Mouse (Mus musculus) heart, embryonic 14.5 days (tissue): ENCODE results near the gene Dazap1. TPM values are rescaled to one million over a fixed set of nuclear protein-coding genes. Genes with fewer than 3 reads are reported as not detected.

Experiments used
- ATAC-seq: fragments of 200-750 bp; cut with Nextera tagmentation; 2 replicates; pipeline ENCODE4 v1.8.0; 2017; ENCODE audit warnings: low read depth, moderate TSS enrichment; ENCODE audit not compliant: insufficient number of reproducible peaks, insufficient read depth, low FRiP score
- H3K27ac ChIP-seq, 2 experiments: fragments of 200-500 bp in 1 of 2; fragments of 300-500 bp in 1 of 2; sonication (generic) in 1 of 2; replicated peaks in 1 of 2; 2 replicates each; pipeline ENCODE4 v1.5.1; 2012 to 2014; ENCODE audit warnings: low read depth in 2 of 2, low read length in 2 of 2, control low read depth in 1 of 2, mild to moderate bottlenecking in 1 of 2, mixed read lengths in 1 of 2; ENCODE audit not compliant: control insufficient read depth in 1 of 2, insufficient read depth in 1 of 2
- H3K27me3 ChIP-seq: fragments of 300-500 bp; sonication (generic); 2 replicates; pipeline ENCODE4 v1.6.1; 2014; ENCODE audit warnings: mild to moderate bottlenecking, low read length, control low read depth; ENCODE audit not compliant: control insufficient read depth, insufficient read depth
- H3K36me3 ChIP-seq: fragments of 300-500 bp; sonication (generic); 2 replicates; pipeline ENCODE4 v1.6.1; 2014; ENCODE audit warnings: mild to moderate bottlenecking, control low read depth, low read length, mixed read lengths; ENCODE audit not compliant: control insufficient read depth, insufficient read depth
- H3K4me1 ChIP-seq, 2 experiments: fragments of 200-500 bp in 1 of 2; fragments of 300-500 bp in 1 of 2; sonication (generic) in 1 of 2; 2 replicates each; pipeline ENCODE4 v1.6.1; 2012 to 2014; ENCODE audit warnings: low read length in 2 of 2, control low read depth in 1 of 2, mixed read lengths in 1 of 2; ENCODE audit not compliant: control insufficient read depth in 2 of 2, insufficient read depth in 2 of 2
- H3K4me2 ChIP-seq: fragments of 300-500 bp; sonication (generic); 2 replicates; pipeline ENCODE4 v1.6.1; 2014; ENCODE audit warnings: mild to moderate bottlenecking, low read length
- H3K4me3 ChIP-seq, 2 experiments: fragments of 200-500 bp in 1 of 2; fragments of 300-500 bp in 1 of 2; sonication (generic) in 1 of 2; 2 replicates each; pipeline ENCODE4 v1.5.1; 2012 to 2014; ENCODE audit warnings: low read length in 2 of 2, mild to moderate bottlenecking in 2 of 2, control low read depth in 1 of 2, low read depth in 1 of 2, moderate library complexity in 1 of 2; ENCODE audit not compliant: control insufficient read depth in 1 of 2, insufficient read depth in 1 of 2
- H3K9ac ChIP-seq: fragments of 300-500 bp; sonication (generic); 2 replicates; pipeline ENCODE4 v1.6.1; 2014; ENCODE audit warnings: mild to moderate bottlenecking, low read length
- H3K9me3 ChIP-seq: fragments of 300-500 bp; sonication (generic); 2 replicates; pipeline ENCODE4 v1.6.1; 2016; ENCODE audit warnings: low read length, control low read depth; ENCODE audit not compliant: control insufficient read depth
- WGBS: fragments of 180-500 bp; shearing (Covaris S2); extraction: QIAGEN DNeasy Blood & Tissue Kit; methylation state at CpG from one replicate; pipeline ENCODE4 v1.1.7; 2014; 5-methylcytosine and 5-hydroxymethylcytosine counted together
- microRNA-seq: library from miRNA; unstranded; fragments of <30 nt; microRNA quantifications from one replicate; pipeline ENCODE4, GENCODE M21; 2016
- polyA plus RNA-seq: library from polyadenylated mRNA; unstranded; fragments of >200 nt; fragmentation: Nextera tagmentation; extraction: Ambion mirVana; gene quantifications from 2 replicates; pipeline ENCODE4 v1.2.1, GENCODE M21; 2014

Dazap1 gene
- polyA plus RNA-seq, 1 experiment from 2014 or later = 27.5 TPM

- H3K9ac ChIP-seq = no peak overlapping the region
- H3K4me2 ChIP-seq = no peak overlapping the region
- ATAC-seq = no peak
Observed at GRCm38 (mm10) chr10:80331636-80332524, 70.6 kb downstream of the Dazap1 start.

GRCm38 (mm10) chr10:80332525-80332989, 71.3 kb downstream of the Dazap1 start:
- Histone ChIP-seq H3K4me2 (no peak overlapping the region), H3K4me3 (no peak overlapping the region), H3K36me3 (no peaks in the 10 kb centered on the region), H3K9ac (no peak overlapping the region), H3K27ac (no peak overlapping the region), H3K27me3 (peaks cover 41% of the 10 kb centered on the region), H3K9me3 (no peaks in the 10 kb centered on the region), H3K4me1 (peaks cover 9 to 18% of the 10 kb centered on the region in 2 experiments; a peak in 3 of 4 replicates)
- no peak for ATAC-seq
- 81% methylated on average over 5 of the region's 5 CpGs for WGBS

More at GRCm38 (mm10) chr10:80331636-80332524, 70.6 kb downstream of the Dazap1 start:
- peaks cover 9 to 18% of the 10 kb centered on the region in 2 experiments; a peak in 3 of 4 replicates for H3K4me1 ChIP-seq
- no peak overlapping the region for H3K27ac ChIP-seq
- H3K36me3 ChIP-seq = no peaks in the 10 kb centered on the region
- H3K27me3 ChIP-seq = peaks cover 41% of the 10 kb centered on the region
- 53% methylated on average over 10 of the region's 10 CpGs for WGBS
- no peaks in the 10 kb centered on the region for H3K9me3 ChIP-seq
- H3K4me3 ChIP-seq = no peak overlapping the region

DNA sequence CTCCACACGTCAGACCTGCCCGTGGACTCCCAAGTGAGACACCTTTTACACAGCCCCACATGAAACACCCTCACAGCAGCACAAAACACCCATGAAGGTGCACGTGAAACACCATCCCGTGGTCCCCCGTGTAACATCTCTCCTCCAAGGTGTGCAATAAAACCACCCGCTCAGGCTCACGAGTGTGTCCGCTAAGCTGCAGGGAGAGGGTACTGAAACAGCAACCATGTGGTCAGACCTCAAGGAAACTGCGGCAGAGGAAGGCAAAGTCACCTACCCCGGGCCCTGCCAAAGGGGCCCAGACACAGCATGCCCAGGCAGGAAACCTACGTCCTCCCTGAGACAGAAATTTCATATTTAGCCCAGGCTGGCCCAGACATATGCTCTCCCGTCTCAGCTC, 75.0 kb downstream of the Dazap1 start:
- H3K36me3 ChIP-seq = no peaks in the 10 kb centered on the region
- no peak for ATAC-seq

More for the DNA sequence above, 75.0 kb downstream of the Dazap1 start:
- no peak overlapping the region for H3K9ac ChIP-seq
- no peaks in the 10 kb centered on the region for H3K4me1 ChIP-seq
- 84% methylated on average over 12 of the region's 12 CpGs for WGBS
- no peak overlapping the region for H3K4me2 ChIP-seq
- H3K9me3 ChIP-seq = no peaks in the 10 kb centered on the region
- H3K27ac ChIP-seq = no peak overlapping the region
- no peak overlapping the region for H3K4me3 ChIP-seq
- peaks cover 48% of the 10 kb centered on the region for H3K27me3 ChIP-seq

Small RNA genes within 50 kb of the gene (microRNA-seq; reads per million reads assigned to microRNA genes)
- gene Mir6911 = 1.7 reads per million

Other genes starting within 250 kb of the Dazap1 start
- gene Arhgap45, start 244.8 kb upstream of the Dazap1 start, polyA plus RNA-seq = 3.0 and 3.4 TPM in 2 replicates
- gene Polr2e, start 221.7 kb upstream of the Dazap1 start, polyA plus RNA-seq = 146 and 162 TPM in 2 replicates
- gene Gpx4, start 214.3 kb upstream of the Dazap1 start, polyA plus RNA-seq = 715 and 757 TPM in 2 replicates
- 9.5 and 9.6 TPM in 2 replicates for gene Sbno2, start 155.9 kb upstream of the Dazap1 start, polyA plus RNA-seq
- 14.6 and 17.7 TPM in 2 replicates for gene Stk11, start 145.7 kb upstream of the Dazap1 start, polyA plus RNA-seq
- 988 and 1,015 TPM in 2 replicates for gene Atp5d, start 122.9 kb upstream of the Dazap1 start, polyA plus RNA-seq
- 1.6 and 2.6 TPM in 2 replicates for gene Cbarp, start 120.7 kb upstream of the Dazap1 start, polyA plus RNA-seq
- gene Midn, start 113.2 kb upstream of the Dazap1 start, polyA plus RNA-seq = 21.2 and 25.8 TPM in 2 replicates
- 79.4 and 80.7 TPM in 2 replicates for gene Cirbp, start 95.5 kb upstream of the Dazap1 start, polyA plus RNA-seq
- 7.7 and 11.1 TPM in 2 replicates for gene 1600002K03Rik, start 88.5 kb upstream of the Dazap1 start, polyA plus RNA-seq
- 8.4 and 10.1 TPM in 2 replicates for gene Efna2, start 82.0 kb upstream of the Dazap1 start, polyA plus RNA-seq
- gene Mum1, start 35.1 kb upstream of the Dazap1 start, polyA plus RNA-seq = 28.5 and 29.3 TPM in 2 replicates
- 721 and 734 TPM in 2 replicates for gene Ndufs7, start 12.4 kb upstream of the Dazap1 start, polyA plus RNA-seq
- gene Gamt, start 474 bp upstream of the Dazap1 start, polyA plus RNA-seq = 60.3 and 61.5 TPM in 2 replicates
- gene Rps15, start 31.0 kb downstream of the Dazap1 start, polyA plus RNA-seq = 648 and 723 TPM in 2 replicates
- 0.78 and 1.4 TPM in 2 replicates for gene Apc2, start 34.5 kb downstream of the Dazap1 start, polyA plus RNA-seq
- 28.9 and 30.8 TPM in 2 replicates for gene 2310011J03Rik, start 59.1 kb downstream of the Dazap1 start, polyA plus RNA-seq
- 1.4 TPM in 2 replicates for gene Pcsk4, start 68.0 kb downstream of the Dazap1 start, polyA plus RNA-seq
- gene Reep6, start 68.5 kb downstream of the Dazap1 start, polyA plus RNA-seq = 1.4 and 1.6 TPM in 2 replicates
- 6.8 and 7.8 TPM in 2 replicates for gene Adamtsl5, start 86.9 kb downstream of the Dazap1 start, polyA plus RNA-seq
- gene Plk5, start 95.0 kb downstream of the Dazap1 start, polyA plus RNA-seq = not detected in 2 replicates
- gene Mex3d, start 126.2 kb downstream of the Dazap1 start, polyA plus RNA-seq = 3.9 and 6.3 TPM in 2 replicates
- 116 and 125 TPM in 2 replicates for gene Mbd3, start 138.1 kb downstream of the Dazap1 start, polyA plus RNA-seq
- gene Uqcr11, start 145.3 kb downstream of the Dazap1 start, polyA plus RNA-seq = 2,007 and 2,169 TPM in 2 replicates
- gene Tcf3, start 172.2 kb downstream of the Dazap1 start, polyA plus RNA-seq = 48.6 and 54.0 TPM in 2 replicates
- not detected in 2 replicates for gene Onecut3, start 233.3 kb downstream of the Dazap1 start, polyA plus RNA-seq